Mouse (Mus musculus): ENCODE data around the gene Cdiptos. TPM values are rescaled to one million over a fixed set of nuclear protein-coding genes. Genes with fewer than 3 reads are reported as not detected.

Cdiptos gene
- polyA plus RNA-seq, 1 experiment from 2014 or later: 1.2 TPM

DNA sequence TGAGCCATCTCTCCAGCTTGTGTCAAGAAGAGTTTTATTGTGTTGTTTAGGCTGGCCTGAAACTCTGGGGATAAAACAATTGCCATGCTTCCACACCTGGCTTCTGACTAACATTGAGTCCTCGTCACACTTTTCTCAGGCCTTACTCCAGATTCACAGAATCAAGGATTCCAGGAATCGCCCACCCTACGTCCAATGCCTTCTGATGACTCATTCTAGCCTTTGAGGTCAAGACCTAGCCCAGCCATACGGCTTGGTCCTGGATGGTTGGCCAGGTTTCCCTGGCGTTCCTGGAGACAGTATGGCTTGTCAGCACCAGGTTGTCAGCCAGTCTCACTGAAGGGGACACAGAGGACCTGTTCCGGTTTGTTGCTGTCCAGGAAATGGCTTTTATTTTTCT is 36.5 kb upstream of the Cdiptos start:
- Histone ChIP-seq H3K4me2 (no peak overlapping the region), H3K36me3 (ENCODE audit: poor library complexity, severe bottlenecking) (peaks cover 36% of the 10 kb centered on the region), H3K27me3 (no peaks in the 10 kb centered on the region), H3K4me3 (no peak overlapping the region), H3K9ac (no peak overlapping the region), H3K4me1 (peaks cover 35% of the 10 kb centered on the region), H3K27ac (no peak overlapping the region), H3K9me3 (replicated peaks) (no peaks in the 10 kb centered on the region)
- 87% methylated on average over 6 of the region's 6 CpGs for WGBS
- no peak for ATAC-seq

GRCm38 (mm10) chr7:127011717-127012116 is 35.8 kb upstream of the Cdiptos start:
- H3K36me3 ChIP-seq (ENCODE audit: poor library complexity, severe bottlenecking): peaks cover 36% of the 10 kb centered on the region
- no peaks in the 10 kb centered on the region for H3K27me3 ChIP-seq
- peaks cover 34% of the 10 kb centered on the region for H3K4me1 ChIP-seq
- H3K4me3 ChIP-seq: no peak overlapping the region
- no peak for ATAC-seq
- no peak overlapping the region for H3K27ac ChIP-seq
- no peaks in the 10 kb centered on the region for H3K9me3 ChIP-seq (replicated peaks)
- 67% methylated on average over 2 of the region's 2 CpGs for WGBS
- H3K9ac ChIP-seq: no peak overlapping the region
- H3K4me2 ChIP-seq: no peak overlapping the region

GRCm38 (mm10) chr7:127011051-127011450 is 35.2 kb upstream of the Cdiptos start:
- no peak overlapping the region for H3K4me3 ChIP-seq
- H3K4me1 ChIP-seq: peaks cover 31% of the 10 kb centered on the region
- no peaks in the 10 kb centered on the region for H3K27me3 ChIP-seq
- 97% methylated on average over 2 of the region's 2 CpGs for WGBS
- no peak for ATAC-seq
- H3K9me3 ChIP-seq (replicated peaks): no peaks in the 10 kb centered on the region
- peaks cover 36% of the 10 kb centered on the region for H3K36me3 ChIP-seq (ENCODE audit: poor library complexity, severe bottlenecking)
- no peak overlapping the region for H3K27ac ChIP-seq
- H3K9ac ChIP-seq: no peak overlapping the region
- H3K4me2 ChIP-seq: no peak overlapping the region

DNA sequence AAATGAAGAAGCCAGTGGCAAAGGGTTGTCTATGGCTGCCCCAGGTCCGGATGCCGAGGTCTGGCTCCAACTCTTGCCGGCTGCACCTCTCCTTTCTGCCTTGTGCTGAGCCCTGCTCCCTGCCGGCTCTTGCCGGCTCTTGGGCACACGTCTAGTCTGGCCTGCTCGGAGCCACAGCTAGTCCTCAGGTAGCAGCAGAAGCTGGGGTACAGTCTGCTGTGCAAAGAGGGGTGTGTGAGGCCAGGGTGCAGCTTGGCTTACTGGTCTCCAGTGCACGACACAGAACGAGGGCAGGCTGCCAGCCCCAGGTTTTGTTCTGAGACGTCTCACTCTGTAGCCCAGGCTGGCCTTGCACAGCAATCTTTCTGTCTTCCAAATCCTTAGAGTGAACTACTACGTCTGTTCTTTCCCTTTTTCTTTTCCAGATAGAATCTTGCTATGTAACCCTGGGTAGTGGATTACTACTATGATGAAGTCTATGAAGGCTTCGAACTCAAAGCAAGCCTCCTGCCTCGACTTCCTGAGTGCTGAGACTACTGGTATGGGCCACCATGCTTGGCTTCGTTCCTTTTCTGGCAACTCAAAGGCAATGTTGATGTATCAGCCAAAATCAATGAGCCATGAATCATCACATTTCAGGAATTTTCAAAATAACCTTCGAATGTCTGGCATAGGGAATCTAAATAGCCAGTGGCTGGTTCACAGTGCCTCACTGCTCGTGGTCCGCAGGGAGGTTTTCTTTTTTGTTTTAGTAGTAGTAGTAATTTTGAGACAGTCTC is 33.6 kb upstream of the Cdiptos start:
- Histone ChIP-seq H3K4me2 (no peak overlapping the region), H3K27ac (peak overlapping the region; percentile 76), H3K36me3 (ENCODE audit: poor library complexity, severe bottlenecking) (peaks cover 24% of the 10 kb centered on the region), H3K27me3 (no peaks in the 10 kb centered on the region), H3K4me1 (peaks cover 15% of the 10 kb centered on the region), H3K4me3 (no peak overlapping the region), H3K9ac (0 out of 2 replicates have a peak overlapping the region, but pooled peaks have one; percentile 26), H3K9me3 (replicated peaks) (no peaks in the 10 kb centered on the region)
- WGBS: 86% methylated on average over 17 of the region's 17 CpGs
- ATAC-seq: 0 out of 2 replicates have a peak, but pooled peaks have one; percentile 5

DNA sequence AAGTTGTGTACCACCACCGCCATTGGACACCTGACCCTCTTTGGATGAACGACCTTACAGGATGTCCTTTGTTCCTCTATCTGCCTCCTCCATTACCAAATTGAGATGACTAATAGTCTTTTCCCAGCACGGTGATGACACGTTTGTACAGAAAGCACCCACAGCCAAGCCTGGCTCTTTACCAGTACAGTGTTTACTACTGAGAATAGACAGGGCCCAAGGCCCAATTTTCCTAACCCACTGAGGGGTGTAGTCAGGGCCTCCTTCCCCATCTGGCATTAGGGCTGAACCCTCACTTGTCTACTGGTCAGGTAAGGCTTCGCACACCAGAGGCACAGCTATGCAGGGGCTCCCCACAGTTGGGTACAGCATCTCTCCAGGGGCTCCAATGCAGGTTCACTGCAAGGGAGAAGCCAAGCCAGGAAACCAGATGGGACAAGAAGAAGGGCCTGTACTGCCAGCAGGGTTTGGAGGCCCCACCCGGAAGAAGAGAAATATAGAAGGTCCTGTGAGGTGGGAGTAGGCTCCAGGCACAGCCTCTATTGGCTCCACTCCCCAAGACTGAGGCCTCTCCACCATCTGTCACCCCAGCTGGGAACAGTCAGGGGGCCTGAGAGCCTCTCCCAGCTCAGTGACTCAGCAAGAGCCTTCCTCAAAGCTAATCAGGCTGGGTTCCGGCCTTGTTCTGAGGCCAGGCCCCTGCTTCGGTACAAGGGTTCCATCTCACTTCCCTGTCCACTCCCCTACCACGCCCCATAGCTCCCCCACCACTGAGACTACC is 32.5 kb upstream of the Cdiptos start:
- peaks cover 13% of the 10 kb centered on the region for H3K36me3 ChIP-seq (ENCODE audit: poor library complexity, severe bottlenecking)
- 72% methylated on average over 9 of the region's 9 CpGs for WGBS
- peak overlapping the region; percentile 76 for H3K27ac ChIP-seq
- peak; percentile 89 for ATAC-seq
- no peaks in the 10 kb centered on the region for H3K27me3 ChIP-seq
- no peaks in the 10 kb centered on the region for H3K9me3 ChIP-seq (replicated peaks)
- H3K4me3 ChIP-seq: no peak overlapping the region
- H3K4me1 ChIP-seq: peaks cover 8% of the 10 kb centered on the region; the same call in 1 of the 2 replicates
- H3K9ac ChIP-seq: no peak overlapping the region; the same call in 1 of the 2 replicates
- H3K4me2 ChIP-seq: no peak overlapping the region

DNA sequence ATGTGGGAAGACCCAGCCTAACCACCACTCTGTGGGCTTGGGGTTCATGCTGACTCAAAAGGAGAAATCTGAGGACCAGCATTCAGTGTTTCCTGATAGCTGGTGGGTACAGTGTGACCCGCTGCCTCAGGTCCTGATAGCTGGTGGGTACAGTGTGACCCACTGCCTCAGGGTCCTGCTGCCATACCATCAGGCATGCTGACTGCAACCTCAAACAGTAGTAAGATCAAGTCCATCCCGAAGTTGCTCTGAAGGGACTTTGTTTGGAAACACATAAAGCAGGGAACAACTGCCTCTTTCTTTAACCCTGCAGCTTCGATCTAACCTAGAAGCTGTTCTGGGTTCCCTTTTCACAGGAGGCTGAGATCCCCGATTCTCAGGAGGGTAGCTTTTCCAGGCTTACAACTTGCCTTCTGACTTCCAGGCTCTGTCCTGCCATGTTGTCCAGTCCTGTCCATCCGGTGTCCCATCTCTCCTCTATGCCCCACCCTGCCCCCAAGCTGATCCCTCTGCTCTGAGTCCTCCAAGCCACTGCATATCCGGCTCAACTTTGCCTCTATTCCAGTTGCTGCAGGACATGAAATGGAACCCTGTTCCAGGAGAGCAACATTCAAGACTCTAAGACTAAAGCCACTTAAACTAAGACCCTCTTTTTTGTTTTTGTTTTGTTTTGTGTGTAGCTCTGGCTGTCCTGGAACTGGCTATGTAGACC is 31.6 kb upstream of the Cdiptos start:
- Histone ChIP-seq H3K4me3 (no peak overlapping the region), H3K27me3 (no peaks in the 10 kb centered on the region), H3K9ac (no peak overlapping the region), H3K36me3 (ENCODE audit: poor library complexity, severe bottlenecking) (peaks cover 3% of the 10 kb centered on the region; the same call in 1 of the 2 replicates), H3K9me3 (replicated peaks) (no peaks in the 10 kb centered on the region), H3K4me2 (no peak overlapping the region), H3K4me1 (peaks cover 8% of the 10 kb centered on the region; the same call in 1 of the 2 replicates), H3K27ac (peak overlapping the region; percentile 76)
- WGBS: 89% methylated on average over 6 of the region's 6 CpGs
- ATAC-seq: no peak

DNA sequence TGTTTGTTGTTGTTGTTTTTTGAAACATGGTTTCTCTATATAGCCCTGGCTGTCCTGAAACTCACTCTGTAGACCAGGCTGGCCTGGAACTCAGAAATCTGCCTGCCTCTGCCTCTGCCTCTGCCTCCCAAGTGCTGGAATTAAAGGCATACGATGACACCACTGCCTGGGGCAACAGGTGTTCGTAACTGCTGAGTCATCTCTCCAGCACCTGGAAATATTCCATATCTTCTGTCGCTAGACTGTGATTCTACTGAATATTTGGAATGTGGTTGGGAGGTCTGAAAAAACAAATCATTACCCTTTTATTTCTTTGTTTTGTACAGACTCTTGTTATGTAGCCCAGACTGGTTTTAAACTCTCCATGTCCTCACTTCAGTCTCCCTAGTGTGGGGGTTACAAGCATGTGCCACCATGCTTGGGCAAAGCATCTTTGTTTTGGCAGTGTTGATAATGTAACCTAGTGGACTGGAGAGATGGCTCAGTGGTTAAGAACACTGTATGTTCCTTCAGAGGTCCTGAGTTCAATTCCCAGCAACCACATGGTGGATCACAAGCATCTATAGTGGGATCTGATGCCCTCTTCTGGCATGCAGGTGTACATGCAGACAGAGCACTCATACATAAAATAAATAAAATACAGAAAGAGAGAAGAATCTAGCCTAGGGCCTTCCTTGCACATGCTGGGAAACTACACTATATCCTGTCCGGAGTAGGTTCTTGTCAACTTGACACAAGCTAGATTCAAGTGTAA is 28.4 kb upstream of the Cdiptos start:
- H3K27me3 ChIP-seq: no peaks in the 10 kb centered on the region
- H3K4me1 ChIP-seq: peaks cover 8% of the 10 kb centered on the region; the same call in 1 of the 2 replicates
- no peaks in the 10 kb centered on the region for H3K9me3 ChIP-seq (replicated peaks)
- H3K9ac ChIP-seq: no peak overlapping the region
- H3K36me3 ChIP-seq (ENCODE audit: poor library complexity, severe bottlenecking): no peaks in the 10 kb centered on the region
- H3K4me3 ChIP-seq: no peak overlapping the region
- H3K27ac ChIP-seq: no peak overlapping the region
- no peak for ATAC-seq
- 91% methylated on average over 4 of the region's 4 CpGs for WGBS
- H3K4me2 ChIP-seq: no peak overlapping the region

DNA sequence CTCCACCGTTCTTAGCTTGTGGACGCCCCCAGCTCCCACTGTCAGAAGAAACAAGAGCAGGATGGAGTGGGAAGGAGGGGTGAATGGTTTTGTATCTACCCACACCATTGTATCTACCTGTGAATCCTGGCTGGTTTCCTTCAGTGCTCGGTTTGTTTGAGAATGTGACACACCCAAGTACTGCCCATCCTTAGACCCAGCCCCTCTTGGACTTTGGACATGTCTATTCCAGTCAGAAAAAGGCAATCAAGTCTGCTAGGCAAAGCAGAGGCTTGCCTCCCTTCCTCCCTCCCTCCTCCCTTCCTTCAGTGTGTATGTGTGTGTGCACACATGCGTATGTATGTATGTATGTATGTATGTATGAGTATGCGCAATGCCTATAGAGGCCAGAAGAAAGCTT is 27.7 kb upstream of the Cdiptos start:
- peaks cover 2% of the 10 kb centered on the region; the same call in 1 of the 2 replicates for H3K4me1 ChIP-seq
- H3K9ac ChIP-seq: no peak overlapping the region
- no peaks in the 10 kb centered on the region for H3K36me3 ChIP-seq (ENCODE audit: poor library complexity, severe bottlenecking)
- H3K4me3 ChIP-seq: no peak overlapping the region
- no peak overlapping the region for H3K4me2 ChIP-seq
- H3K9me3 ChIP-seq (replicated peaks): no peaks in the 10 kb centered on the region
- H3K27ac ChIP-seq: no peak overlapping the region
- H3K27me3 ChIP-seq: no peaks in the 10 kb centered on the region
- 87% methylated on average over 5 of the region's 5 CpGs for WGBS
- ATAC-seq: no peak

- H3K9ac ChIP-seq: no peak overlapping the region
- H3K4me2 ChIP-seq: no peak overlapping the region
- no peaks in the 10 kb centered on the region for H3K36me3 ChIP-seq (ENCODE audit: poor library complexity, severe bottlenecking)
- H3K9me3 ChIP-seq (replicated peaks): 0 out of 2 replicates have a peak, but pooled peaks cover 3% of the 10 kb centered on the region
- H3K27me3 ChIP-seq: no peaks in the 10 kb centered on the region
- H3K4me3 ChIP-seq: no peak overlapping the region
- no peaks in the 10 kb centered on the region for H3K4me1 ChIP-seq
- no peak overlapping the region for H3K27ac ChIP-seq
- 86% methylated on average over 10 of the region's 10 CpGs for WGBS
- ATAC-seq: no peak
These were observed 23.7 kb upstream of the Cdiptos start for GRCm38 (mm10) chr7:126999568-126999967.

DNA sequence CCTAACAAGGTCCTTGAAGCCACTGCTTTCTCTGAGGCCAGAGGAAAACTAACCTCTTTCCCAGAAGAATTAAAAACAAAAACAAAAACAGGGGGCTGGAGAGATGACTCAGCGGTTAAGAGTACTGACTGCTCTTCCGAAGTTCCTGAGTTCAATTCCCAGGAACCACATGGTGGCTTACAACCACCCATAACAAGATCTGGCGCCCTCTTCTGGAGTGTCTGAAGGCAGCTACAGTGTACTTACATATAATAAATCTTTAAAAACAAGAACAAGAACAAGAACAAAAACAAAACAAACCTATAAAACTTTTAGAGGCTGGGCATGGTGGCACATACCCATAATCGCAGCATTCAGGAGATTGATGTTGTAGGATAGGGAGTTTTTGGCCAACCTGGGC is 20.6 kb upstream of the Cdiptos start:
- 84% methylated on average over 4 of the region's 4 CpGs for WGBS
- Histone ChIP-seq H3K4me3 (no peak overlapping the region), H3K4me2 (no peak overlapping the region), H3K9ac (no peak overlapping the region), H3K4me1 (no peaks in the 10 kb centered on the region), H3K27ac (no peak overlapping the region), H3K36me3 (ENCODE audit: poor library complexity, severe bottlenecking) (no peaks in the 10 kb centered on the region), H3K9me3 (replicated peaks) (0 out of 2 replicates have a peak, but pooled peaks cover 3% of the 10 kb centered on the region), H3K27me3 (no peaks in the 10 kb centered on the region)
- ATAC-seq: no peak

GRCm38 (mm10) chr7:126988816-126989215 is 12.9 kb upstream of the Cdiptos start:
- Histone ChIP-seq H3K4me3 (no peak overlapping the region), H3K9ac (no peak overlapping the region), H3K9me3 (replicated peaks) (no peaks in the 10 kb centered on the region), H3K4me2 (no peak overlapping the region), H3K4me1 (no peaks in the 10 kb centered on the region), H3K27me3 (no peaks in the 10 kb centered on the region), H3K36me3 (ENCODE audit: poor library complexity, severe bottlenecking) (no peaks in the 10 kb centered on the region), H3K27ac (no peak overlapping the region)
- no peak for ATAC-seq
- WGBS: 70% methylated on average over 8 of the region's 8 CpGs

Measured in forebrain, embryonic 13.5 days (tissue).